Mouse (Mus musculus) naive thymus-derived CD4-positive, alpha-beta T cell, adult 5 months (primary cell): ENCODE data around the gene Cabp5. TPM values are rescaled to one million over a fixed set of nuclear protein-coding genes. Genes with fewer than 3 reads are reported as not detected.

Source experiments
- polyA plus RNA-seq: library from polyadenylated mRNA; unstranded; fragments of 100-300 nt; shearing (Covaris generic); gene quantifications from one replicate; pipeline ENCODE4 v1.2.1, GENCODE M21; 2017

The Cabp5 gene
- polyA plus RNA-seq = not detected

DNA sequence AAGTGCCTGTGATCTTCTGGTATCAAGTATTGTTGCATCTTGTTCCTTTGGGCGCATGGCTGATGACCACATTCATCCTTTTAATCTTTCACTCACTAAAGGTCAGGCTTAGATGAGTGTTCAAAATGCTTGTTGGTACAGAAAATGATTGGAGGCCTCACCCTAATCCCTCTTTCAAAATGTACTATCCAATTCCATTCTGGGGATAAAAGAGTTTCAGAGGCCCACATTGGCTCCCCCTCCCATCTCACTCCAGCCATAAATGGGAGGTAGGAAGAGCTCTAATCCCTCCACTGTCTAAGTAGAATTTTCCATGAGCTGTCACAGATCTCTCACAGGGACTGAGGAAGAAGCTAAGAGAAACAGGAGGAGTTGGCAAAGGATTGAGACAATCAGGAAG lies at the start of gene Cabp5:
Cabp5 (plus strand) TSS at position 301 of the 400 bp plus-strand sequence.

DNA sequence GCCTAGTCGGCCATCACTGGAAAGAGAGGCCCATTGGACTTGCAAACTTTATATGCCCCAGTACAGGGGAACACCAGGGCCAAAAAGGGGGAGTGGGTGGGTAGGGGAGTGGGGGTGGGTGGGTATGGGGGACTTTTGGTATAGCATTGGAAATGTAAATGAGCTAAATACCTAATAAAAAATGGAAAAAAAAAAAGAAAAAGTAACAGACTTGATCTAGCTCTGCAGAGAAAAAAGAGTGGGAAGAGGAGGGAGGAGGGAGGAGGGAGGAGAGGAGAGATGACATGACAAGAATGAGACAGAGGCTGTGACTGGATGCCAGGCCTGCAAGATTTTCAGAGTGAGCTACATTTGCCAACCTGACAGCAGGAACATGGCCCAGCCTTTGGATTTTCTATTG lies 52.6 kb downstream of the Cabp5 start, which contains the start of gene Bsph1:
Bsph1 (plus strand) TSS at position 301 of the 400 bp plus-strand sequence.

Other genes with a start within 250 kb of the Cabp5 start
- 0.11 TPM for gene Vmn1r88, start 238.6 kb upstream of the Cabp5 start, polyA plus RNA-seq
- not detected for gene Vmn1r89, start 185.1 kb upstream of the Cabp5 start, polyA plus RNA-seq
- gene Lig1, start 120.8 kb upstream of the Cabp5 start, polyA plus RNA-seq = 13.8 TPM
- 1.1 TPM for gene Zswim9, start 119.4 kb upstream of the Cabp5 start, polyA plus RNA-seq
- gene Pla2g4c, start 73.5 kb upstream of the Cabp5 start, polyA plus RNA-seq = not detected
- gene Bsph1, start 52.7 kb downstream of the Cabp5 start, polyA plus RNA-seq = 0.51 TPM
- gene Bsph2, start 172.9 kb downstream of the Cabp5 start, polyA plus RNA-seq = not detected
- not detected for gene Sult2a5, start 225.8 kb downstream of the Cabp5 start, polyA plus RNA-seq